Mouse (Mus musculus) inflammation-experienced regulatory T-cells, adult 6 months (primary cell): ENCODE measurements around the gene Rufy1. TPM values are rescaled to one million over a fixed set of nuclear protein-coding genes. Genes with fewer than 3 reads are reported as not detected.

Experiments
- ATAC-seq: one replicate; pipeline ENCODE4 v1.8.0; 2017
- polyA plus RNA-seq, 3 experiments: library from polyadenylated mRNA; unstranded; fragments of 100-300 nt; shearing (Covaris generic); gene quantifications; one replicate each; pipeline ENCODE4 v1.2.1; 2017

Gene Rufy1
- polyA plus RNA-seq, 3 experiments from 2014 or later, result 7.8 to 13.4 (median 12.2) TPM

DNA sequence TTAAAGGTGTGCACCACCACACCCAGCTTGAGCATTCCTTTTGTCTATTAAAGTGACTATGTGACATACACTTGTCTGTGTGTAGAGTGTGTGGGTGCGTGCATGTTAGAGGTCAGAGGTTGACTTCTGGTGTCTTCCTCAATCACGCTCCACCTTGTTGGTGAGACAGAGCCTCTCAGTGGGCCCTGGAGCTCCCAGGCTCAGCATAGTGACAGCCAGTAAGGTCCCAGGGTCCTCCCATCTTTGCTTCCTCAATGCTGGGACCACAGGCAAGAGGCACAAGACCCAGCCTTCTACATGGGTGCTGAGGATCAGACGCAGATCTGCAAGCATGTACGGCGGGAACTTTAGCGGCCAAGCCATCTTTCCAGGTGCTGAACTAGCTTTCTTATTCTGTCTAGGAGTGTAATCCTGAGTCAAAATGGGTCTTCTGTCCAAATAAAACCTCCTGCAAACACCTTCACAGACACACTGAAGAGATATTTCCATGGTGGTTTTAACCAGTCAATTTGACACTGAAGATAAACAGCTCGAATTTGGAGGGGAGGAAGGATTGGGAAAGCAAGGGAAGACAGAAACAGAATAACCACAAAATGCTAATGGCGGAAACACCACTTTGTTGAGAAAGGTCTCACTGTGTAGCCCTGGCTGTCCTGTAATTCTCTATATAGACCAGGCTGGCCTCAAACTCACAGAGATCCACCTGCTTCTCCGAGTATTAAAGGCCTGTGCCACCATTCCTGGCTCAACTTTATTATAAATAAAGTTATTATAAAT is 84.5 kb downstream of the Rufy1 start:
- ATAC-seq, result no peak

DNA sequence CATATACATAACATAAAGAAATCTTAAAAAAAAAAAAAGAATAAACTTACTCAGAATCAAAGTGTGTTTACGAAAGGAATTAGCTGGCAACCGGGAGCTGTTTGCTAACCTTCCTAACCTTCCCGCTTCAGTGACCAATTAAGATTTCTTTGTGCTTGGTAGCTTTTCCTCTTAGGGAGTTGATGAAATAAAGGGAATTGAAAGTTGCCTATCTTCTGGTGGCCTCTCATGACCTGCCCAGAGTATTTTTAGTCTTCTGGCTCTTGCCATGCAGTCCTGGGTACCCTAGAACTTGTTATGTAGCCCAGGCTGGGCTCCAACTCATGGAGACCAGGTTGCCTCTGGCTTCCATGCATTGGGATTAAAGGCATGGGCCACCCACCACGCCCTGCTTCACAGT is 85.4 kb downstream of the Rufy1 start:
- no peak for ATAC-seq

Other genes with a start within 250 kb of the Rufy1 start
- gene Sqstm1, start 220.3 kb downstream of the Rufy1 start, polyA plus RNA-seq, result 10 to 100 TPM; 44.8 to 78.4 (median 66.5) TPM
- 1 to 10 TPM; 1.0 to 2.7 (median 1.3) TPM for gene Mgat4b, start 220.2 kb downstream of the Rufy1 start, polyA plus RNA-seq
- not detected for gene Ltc4s, start 192.5 kb downstream of the Rufy1 start, polyA plus RNA-seq
- 1 to 10 TPM; 2.9 to 4.9 (median 4.8) TPM for gene Maml1, start 138.8 kb downstream of the Rufy1 start, polyA plus RNA-seq
- gene Canx, start 105.5 kb downstream of the Rufy1 start, polyA plus RNA-seq, result 100 to 1,000 TPM; 189 to 258 (median 196) TPM
- gene Cby3, start 76.7 kb downstream of the Rufy1 start, polyA plus RNA-seq, result not detected
- gene Hnrnph1, start 54.1 kb downstream of the Rufy1 start, polyA plus RNA-seq, result 100 to 1,000 TPM; 155 to 240 (median 214) TPM
- not detected for gene Adamts2, start 171.0 kb upstream of the Rufy1 start, polyA plus RNA-seq